Mouse (Mus musculus) stomach, embryonic 15.5 days (tissue): ENCODE results near the gene Aco2. TPM values are rescaled to one million over a fixed set of nuclear protein-coding genes. Genes with fewer than 3 reads are reported as not detected.

Experiments used
- ATAC-seq: fragments of 200-750 bp; cut with Nextera tagmentation; 2 replicates; pipeline ENCODE4 v1.8.0; 2017; ENCODE audit warnings: low read depth, moderate number of reproducible peaks, moderate TSS enrichment; ENCODE audit not compliant: insufficient read depth, low FRiP score
- H3K27ac ChIP-seq: fragments of 300-500 bp; sonication (generic); 2 replicates; pipeline ENCODE4 v1.5.1; 2015; ENCODE audit warnings: mild to moderate bottlenecking, inconsistent platforms
- H3K27me3 ChIP-seq: fragments of 300-500 bp; sonication (generic); replicated peaks from 2 replicates; pipeline ENCODE4 v1.6.1; 2015; ENCODE audit warnings: inconsistent platforms
- H3K36me3 ChIP-seq: fragments of 300-500 bp; sonication (generic); 2 replicates; pipeline ENCODE4 v1.6.1; 2015; ENCODE audit warnings: inconsistent platforms
- H3K4me1 ChIP-seq: fragments of 300-500 bp; sonication (generic); 2 replicates; pipeline ENCODE4 v1.6.1; 2015; ENCODE audit warnings: inconsistent platforms
- H3K4me2 ChIP-seq: fragments of 300-500 bp; sonication (generic); 2 replicates; pipeline ENCODE4 v1.6.1; 2015; ENCODE audit warnings: mild to moderate bottlenecking, inconsistent platforms
- H3K4me3 ChIP-seq: fragments of 300-500 bp; sonication (generic); replicated peaks from 2 replicates; pipeline ENCODE4 v1.5.1; 2015; ENCODE audit warnings: inconsistent platforms
- H3K9ac ChIP-seq: fragments of 300-500 bp; sonication (generic); 2 replicates; pipeline ENCODE4 v1.6.1; 2015; ENCODE audit warnings: inconsistent platforms
- H3K9me3 ChIP-seq: fragments of 300-500 bp; sonication (generic); 2 replicates; pipeline ENCODE4 v1.6.1; 2016; ENCODE audit warnings: inconsistent platforms
- WGBS: fragments of 180-500 bp; shearing (Covaris S2); methylation state at CpG from one replicate; pipeline ENCODE4 v1.1.7; 2015; 5-methylcytosine and 5-hydroxymethylcytosine counted together
- polyA plus RNA-seq: library from polyadenylated mRNA; unstranded; fragments of >200 nt; fragmentation: Nextera tagmentation; extraction: Ambion mirVana; gene quantifications from 2 replicates; pipeline ENCODE4 v1.2.1, GENCODE M21; 2015

Gene Aco2
- polyA plus RNA-seq, 1 experiment from 2014 or later, result 153 TPM

- no peaks in the 10 kb centered on the region for H3K36me3 ChIP-seq
- no peaks in the 10 kb centered on the region for H3K9me3 ChIP-seq
- H3K4me2 ChIP-seq, result peak overlapping the region; percentile 76
- no peak overlapping the region; the same call in 1 of the 2 replicates for H3K4me3 ChIP-seq
- WGBS, result 62% methylated on average over 10 of the region's 10 CpGs
- H3K27ac ChIP-seq, result no peak overlapping the region; the same call in 1 of the 2 replicates
- no peak overlapping the region for H3K9ac ChIP-seq
- ATAC-seq, result no peak
- H3K27me3 ChIP-seq, result no peaks in the 10 kb centered on the region
- peaks cover 15% of the 10 kb centered on the region; the same call in 1 of the 2 replicates for H3K4me1 ChIP-seq
Observed at GRCm38 (mm10) chr15:81835007-81835880, 36.9 kb upstream of the Aco2 start.

- 3% methylated on average over 23 of the region's 33 CpGs for WGBS
- peak; percentile 80 for ATAC-seq
- H3K27ac ChIP-seq, result peak overlapping the region; percentile 46; the same call in 1 of the 2 replicates
Observed at GRCm38 (mm10) chr15:81836124-81836821, 35.8 kb upstream of the Aco2 start.

GRCm38 (mm10) chr15:81836966-81837920, 34.9 kb upstream of the Aco2 start:
- Histone ChIP-seq H3K4me2 (no peak overlapping the region; the same call in 1 of the 2 replicates), H3K4me1 (peaks cover 13% of the 10 kb centered on the region; the same call in 1 of the 2 replicates), H3K27ac (no peak overlapping the region), H3K9ac (no peak overlapping the region), H3K9me3 (no peaks in the 10 kb centered on the region), H3K4me3 (peak overlapping the region; percentile 35; the same call in 1 of the 2 replicates), H3K27me3 (no peaks in the 10 kb centered on the region), H3K36me3 (no peaks in the 10 kb centered on the region)
- WGBS, result 69% methylated on average over 7 of the region's 7 CpGs
- no peak for ATAC-seq

More at GRCm38 (mm10) chr15:81836124-81836821, 35.8 kb upstream of the Aco2 start:
- Histone ChIP-seq H3K36me3 (no peaks in the 10 kb centered on the region), H3K9ac (no peak overlapping the region), H3K4me1 (peaks cover 15% of the 10 kb centered on the region; the same call in 1 of the 2 replicates), H3K9me3 (no peaks in the 10 kb centered on the region), H3K4me3 (peak overlapping the region; percentile 35), H3K27me3 (no peaks in the 10 kb centered on the region), H3K4me2 (peak overlapping the region; percentile 76)

GRCm38 (mm10) chr15:81838554-81839235, 33.4 kb upstream of the Aco2 start:
- no peak overlapping the region for H3K4me2 ChIP-seq
- no peaks in the 10 kb centered on the region for H3K36me3 ChIP-seq
- ATAC-seq, result no peak
- H3K4me1 ChIP-seq, result peaks cover 13% of the 10 kb centered on the region; the same call in 1 of the 2 replicates
- H3K4me3 ChIP-seq, result no peak overlapping the region
- H3K27ac ChIP-seq, result no peak overlapping the region
- H3K9ac ChIP-seq, result no peak overlapping the region
- H3K27me3 ChIP-seq, result no peaks in the 10 kb centered on the region
- H3K9me3 ChIP-seq, result no peaks in the 10 kb centered on the region
- WGBS, result 69% methylated on average over 14 of the region's 14 CpGs

GRCm38 (mm10) chr15:81839634-81840033, 32.5 kb upstream of the Aco2 start:
- 0 out of 2 replicates have a peak, but pooled peaks have one; percentile 25 for ATAC-seq
- Histone ChIP-seq H3K27me3 (no peaks in the 10 kb centered on the region), H3K4me3 (no peak overlapping the region), H3K27ac (no peak overlapping the region), H3K4me1 (peaks cover 13% of the 10 kb centered on the region; the same call in 1 of the 2 replicates), H3K4me2 (no peak overlapping the region), H3K9ac (no peak overlapping the region), H3K9me3 (no peaks in the 10 kb centered on the region), H3K36me3 (no peaks in the 10 kb centered on the region)
- 59% methylated on average over 5 of the region's 5 CpGs for WGBS

- H3K9me3 ChIP-seq, result no peaks in the 10 kb centered on the region
- ATAC-seq, result no peak
- peaks cover 13% of the 10 kb centered on the region; the same call in 1 of the 2 replicates for H3K4me1 ChIP-seq
- no peak overlapping the region for H3K4me3 ChIP-seq
- H3K36me3 ChIP-seq, result no peaks in the 10 kb centered on the region
- WGBS, result 89% methylated on average over 7 of the region's 7 CpGs
- no peak overlapping the region for H3K4me2 ChIP-seq
- no peak overlapping the region for H3K9ac ChIP-seq
- H3K27ac ChIP-seq, result no peak overlapping the region
- no peaks in the 10 kb centered on the region for H3K27me3 ChIP-seq
Observed at GRCm38 (mm10) chr15:81840306-81840705, 31.8 kb upstream of the Aco2 start.

GRCm38 (mm10) chr15:81842275-81842674, 29.8 kb upstream of the Aco2 start:
- Histone ChIP-seq H3K27me3 (no peaks in the 10 kb centered on the region), H3K4me3 (no peak overlapping the region), H3K9ac (no peak overlapping the region), H3K36me3 (0 out of 2 replicates have a peak, but pooled peaks cover 2% of the 10 kb centered on the region), H3K4me2 (no peak overlapping the region), H3K27ac (no peak overlapping the region), H3K4me1 (no peaks in the 10 kb centered on the region), H3K9me3 (no peaks in the 10 kb centered on the region)
- no peak for ATAC-seq
- 85% methylated on average over 7 of the region's 7 CpGs for WGBS

GRCm38 (mm10) chr15:81845033-81845625, 27.0 kb upstream of the Aco2 start:
- Histone ChIP-seq H3K36me3 (peaks cover 17% of the 10 kb centered on the region), H3K4me2 (no peak overlapping the region), H3K4me1 (no peaks in the 10 kb centered on the region), H3K27ac (no peak overlapping the region), H3K9ac (no peak overlapping the region), H3K4me3 (no peak overlapping the region), H3K9me3 (no peaks in the 10 kb centered on the region), H3K27me3 (no peaks in the 10 kb centered on the region)
- 77% methylated on average over 5 of the region's 5 CpGs for whole genome bisulfite sequencing
- ATAC-seq, result no peak

GRCm38 (mm10) chr15:81845724-81846123, 26.4 kb upstream of the Aco2 start:
- H3K27ac ChIP-seq, result peak overlapping the region; percentile 31; the same call in 1 of the 2 replicates
- ATAC-seq, result 0 out of 2 replicates have a peak, but pooled peaks have one; percentile 28
- no peak overlapping the region for H3K4me2 ChIP-seq
- WGBS, result 20% methylated on average over 4 of the region's 4 CpGs
- no peaks in the 10 kb centered on the region for H3K27me3 ChIP-seq
- peaks cover 22% of the 10 kb centered on the region for H3K36me3 ChIP-seq
- H3K4me1 ChIP-seq, result no peaks in the 10 kb centered on the region
- no peak overlapping the region for H3K9ac ChIP-seq
- H3K4me3 ChIP-seq, result no peak overlapping the region
- H3K9me3 ChIP-seq, result no peaks in the 10 kb centered on the region

GRCm38 (mm10) chr15:81846755-81847154, 25.4 kb upstream of the Aco2 start:
- WGBS, result 79% methylated on average over 9 of the region's 9 CpGs
- no peak overlapping the region for H3K27ac ChIP-seq
- no peaks in the 10 kb centered on the region for H3K4me1 ChIP-seq
- H3K9me3 ChIP-seq, result no peaks in the 10 kb centered on the region
- H3K9ac ChIP-seq, result no peak overlapping the region
- peaks cover 31% of the 10 kb centered on the region for H3K36me3 ChIP-seq
- H3K4me3 ChIP-seq, result no peak overlapping the region
- no peak overlapping the region for H3K4me2 ChIP-seq
- no peak for ATAC-seq
- no peaks in the 10 kb centered on the region for H3K27me3 ChIP-seq
